Mouse (Mus musculus) midbrain, embryonic 15.5 days (tissue): ENCODE measurements around the gene Dpp4. TPM values are rescaled to one million over a fixed set of nuclear protein-coding genes. Genes with fewer than 3 reads are reported as not detected.

Source experiments
- ATAC-seq: fragments of 200-750 bp; cut with Nextera tagmentation; replicated peaks from 2 replicates; pipeline ENCODE4 v1.8.0; 2017; ENCODE audit warnings: moderate TSS enrichment
- H3K27ac ChIP-seq: fragments of 300-500 bp; sonication (generic); 2 replicates; pipeline ENCODE4 v1.5.1; 2015; ENCODE audit warnings: mild to moderate bottlenecking, inconsistent platforms
- H3K27me3 ChIP-seq: fragments of 300-500 bp; sonication (generic); replicated peaks from 2 replicates; pipeline ENCODE4 v1.6.1; 2015; ENCODE audit warnings: inconsistent platforms
- H3K36me3 ChIP-seq: fragments of 300-500 bp; sonication (generic); replicated peaks from 2 replicates; pipeline ENCODE4 v1.6.1; 2015; ENCODE audit warnings: inconsistent platforms
- H3K4me1 ChIP-seq: fragments of 300-500 bp; sonication (generic); 2 replicates; pipeline ENCODE4 v1.6.1; 2015; ENCODE audit warnings: inconsistent platforms
- H3K4me2 ChIP-seq: fragments of 300-500 bp; sonication (generic); 2 replicates; pipeline ENCODE4 v1.6.1; 2015; ENCODE audit warnings: inconsistent platforms, mild to moderate bottlenecking, moderate library complexity
- H3K4me3 ChIP-seq: fragments of 300-500 bp; sonication (generic); 2 replicates; pipeline ENCODE4 v1.5.1; 2015; ENCODE audit warnings: mild to moderate bottlenecking, inconsistent platforms
- H3K9ac ChIP-seq: fragments of 300-500 bp; sonication (generic); 2 replicates; pipeline ENCODE4 v1.6.1; 2015; ENCODE audit warnings: mild to moderate bottlenecking, inconsistent platforms
- H3K9me3 ChIP-seq: fragments of 300-500 bp; sonication (generic); 2 replicates; pipeline ENCODE4 v1.6.1; 2016; ENCODE audit warnings: inconsistent platforms
- WGBS: fragments of 180-500 bp; shearing (Covaris S2); methylation state at CpG from one replicate; pipeline ENCODE4 v1.1.7; 2015; ENCODE audit warnings: mixed read lengths; 5-methylcytosine and 5-hydroxymethylcytosine counted together
- polyA plus RNA-seq: library from polyadenylated mRNA; unstranded; fragments of >200 nt; fragmentation: Nextera tagmentation; extraction: Ambion mirVana; gene quantifications from 2 replicates; pipeline ENCODE4 v1.2.1, GENCODE M21; 2015

Gene Dpp4
- 2.6 and 3.8 TPM in 2 replicates for polyA plus RNA-seq

DNA sequence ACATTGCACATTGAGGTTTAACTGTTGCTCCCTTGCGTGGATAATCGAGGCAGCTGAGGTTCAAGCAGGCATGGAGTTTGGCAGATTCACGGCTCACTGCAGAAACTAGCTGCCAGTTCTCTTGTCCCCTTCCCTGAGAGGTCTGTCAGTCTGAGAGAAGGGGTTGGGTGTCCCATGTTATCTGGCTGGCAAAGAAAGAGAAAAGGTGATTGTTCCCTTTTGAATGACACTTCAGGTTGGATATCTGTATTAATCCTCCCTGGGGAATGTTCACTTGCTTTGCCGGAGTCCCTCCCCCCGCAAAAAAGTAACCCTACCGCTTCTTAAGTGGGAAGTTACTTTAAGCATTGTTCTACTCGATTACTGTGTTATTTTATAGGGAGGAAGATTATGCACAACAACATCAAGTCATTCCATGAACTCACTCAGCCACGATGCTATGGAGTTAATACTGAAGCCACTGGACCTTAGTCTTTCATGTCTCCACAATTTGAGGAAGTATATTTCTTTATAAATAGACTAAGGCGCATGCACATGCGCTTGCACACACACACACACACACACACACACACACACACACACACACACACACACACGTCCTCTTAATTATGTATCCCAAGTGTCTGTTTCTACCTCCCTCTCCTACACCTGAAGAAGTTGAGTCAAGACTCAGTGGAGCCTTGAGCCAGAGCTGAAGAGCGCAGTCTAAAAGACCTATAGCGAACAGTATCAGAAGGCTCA lies at the start of gene Dpp4:
TSS of gene Dpp4 (minus strand) at position 151 of the 741 bp plus-strand sequence.
- Histone ChIP-seq H3K4me2 (peak within 1 kb of the TSS; percentile 85), H3K27me3 (peaks cover 14% of the 10 kb centered on the region; the same call in 1 of the 2 replicates), H3K9ac (peak within 1 kb of the TSS; percentile 32; the same call in 1 of the 2 replicates), H3K4me3 (peak within 1 kb of the TSS; percentile 39), H3K27ac (no peak within 1 kb of the TSS), H3K4me1 (peaks cover 10% of the 10 kb centered on the region), H3K36me3 (no peaks in the 10 kb centered on the region), H3K9me3 (no peaks in the 10 kb centered on the region)
- WGBS: 47% methylated on average over 13 of the region's 13 CpGs
- ATAC-seq: no peak

DNA sequence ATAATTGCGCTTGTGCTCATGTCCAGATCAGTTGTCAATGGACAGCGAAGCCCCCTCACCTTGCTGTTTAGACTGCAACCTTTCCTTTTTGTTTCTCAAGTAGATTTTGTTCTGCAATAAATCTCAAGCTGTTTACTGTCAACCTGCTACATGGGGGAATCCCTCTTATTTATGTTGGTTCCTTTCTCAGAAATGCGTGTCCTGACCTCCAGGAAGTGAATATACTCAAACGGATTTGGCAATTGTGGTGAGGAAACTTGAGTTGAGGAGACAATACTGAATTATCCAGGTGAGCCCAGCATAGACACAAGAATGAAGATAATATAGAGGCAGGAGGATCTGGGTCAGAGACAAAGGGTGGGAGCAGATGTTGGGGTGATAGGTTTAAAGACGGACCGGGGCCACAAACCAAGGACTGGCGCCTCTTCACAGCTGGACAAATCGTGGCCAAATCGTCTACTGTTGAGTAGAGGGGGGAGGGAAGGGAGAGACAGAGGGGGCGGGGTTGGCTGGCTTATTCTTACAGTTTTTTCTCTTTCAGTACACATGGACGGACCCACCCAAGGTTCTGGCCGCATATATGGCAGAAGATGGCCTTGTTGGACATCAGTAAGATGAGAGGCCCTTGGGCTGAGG lies 48.9 kb upstream of the Dpp4 start:
- Histone ChIP-seq H3K36me3 (no peaks in the 10 kb centered on the region), H3K4me1 (no peaks in the 10 kb centered on the region), H3K9ac (no peak overlapping the region), H3K27ac (no peak overlapping the region), H3K4me2 (no peak overlapping the region), H3K4me3 (no peak overlapping the region), H3K9me3 (no peaks in the 10 kb centered on the region), H3K27me3 (no peaks in the 10 kb centered on the region)
- 90% methylated on average over 12 of the region's 12 CpGs for WGBS
- no peak for ATAC-seq

DNA sequence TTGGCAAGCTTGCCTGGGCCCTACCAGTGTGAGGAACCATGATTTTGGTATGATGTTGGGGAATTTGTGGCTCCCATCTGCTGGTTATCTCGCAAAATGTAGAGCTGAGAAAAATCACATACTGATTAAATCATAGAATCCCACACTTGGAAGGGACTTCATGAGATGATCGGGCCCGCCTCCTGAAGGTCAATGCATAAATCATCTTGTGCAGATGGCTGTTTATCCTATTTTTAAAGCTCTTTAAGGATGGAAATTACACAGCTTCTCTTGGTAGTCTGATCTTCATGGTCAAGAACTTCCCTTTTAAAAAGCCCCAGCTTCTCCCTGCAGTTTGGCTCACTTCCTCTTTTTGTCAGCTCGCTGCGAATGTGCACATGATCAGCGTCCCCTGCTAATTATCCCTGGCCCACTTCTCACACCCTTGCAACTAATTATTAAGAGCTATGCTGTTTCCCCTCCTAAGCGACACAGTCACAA lies 48.2 kb upstream of the Dpp4 start:
- Histone ChIP-seq H3K9ac (no peak overlapping the region), H3K4me1 (no peaks in the 10 kb centered on the region), H3K27ac (no peak overlapping the region), H3K36me3 (no peaks in the 10 kb centered on the region), H3K4me2 (no peak overlapping the region), H3K27me3 (no peaks in the 10 kb centered on the region), H3K9me3 (no peaks in the 10 kb centered on the region), H3K4me3 (no peak overlapping the region)
- 81% methylated on average over 7 of the region's 7 CpGs for WGBS
- ATAC-seq: no peak

DNA sequence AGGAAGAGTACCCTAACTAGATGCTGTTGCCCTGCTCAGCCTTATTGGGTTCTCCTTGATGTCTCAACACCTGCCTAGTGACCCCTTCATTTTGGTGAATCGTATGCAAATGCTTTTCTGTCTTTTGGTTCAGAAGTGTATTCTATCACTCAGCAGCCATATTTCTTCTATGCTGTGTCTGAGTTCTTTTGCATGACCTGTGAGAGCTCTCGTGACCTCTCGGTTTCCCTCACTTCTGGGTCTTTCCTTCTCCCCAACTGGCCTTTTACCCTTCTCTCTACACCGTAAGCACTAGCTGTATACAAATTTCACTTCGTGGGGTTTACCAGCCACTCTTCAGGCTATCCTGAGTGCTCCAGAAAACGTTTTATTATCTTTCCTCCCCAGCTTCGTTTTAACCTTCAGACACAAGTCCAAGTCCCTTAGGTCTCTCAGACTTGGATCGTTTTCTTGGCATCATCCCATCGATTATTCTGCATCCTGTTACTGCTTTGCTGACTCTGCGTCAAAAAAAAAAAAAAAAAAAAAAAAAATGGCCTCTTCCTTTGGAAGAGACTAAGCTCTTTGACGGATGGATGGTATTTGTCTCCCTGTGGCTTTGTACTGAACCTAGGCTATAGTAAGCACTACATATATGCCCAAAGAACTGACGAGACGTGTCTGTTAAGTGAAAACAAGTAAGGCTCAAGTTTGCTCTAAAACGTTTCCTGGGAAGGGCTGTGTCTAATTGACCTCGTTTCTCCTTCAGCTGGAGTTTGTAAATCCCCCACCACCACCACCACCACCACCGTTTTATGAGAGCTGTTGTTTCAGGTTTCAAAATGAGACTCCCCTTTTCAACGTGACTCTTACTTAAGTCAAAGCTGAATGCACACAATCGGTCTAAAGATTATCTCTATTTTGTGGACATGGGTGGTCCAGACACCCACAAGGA lies 47.5 kb upstream of the Dpp4 start:
- Histone ChIP-seq H3K9me3 (no peaks in the 10 kb centered on the region), H3K9ac (no peak overlapping the region), H3K4me2 (no peak overlapping the region), H3K36me3 (no peaks in the 10 kb centered on the region), H3K4me3 (no peak overlapping the region), H3K27ac (no peak overlapping the region), H3K4me1 (no peaks in the 10 kb centered on the region), H3K27me3 (no peaks in the 10 kb centered on the region)
- WGBS: 72% methylated on average over 18 of the region's 18 CpGs
- no peak for ATAC-seq

DNA sequence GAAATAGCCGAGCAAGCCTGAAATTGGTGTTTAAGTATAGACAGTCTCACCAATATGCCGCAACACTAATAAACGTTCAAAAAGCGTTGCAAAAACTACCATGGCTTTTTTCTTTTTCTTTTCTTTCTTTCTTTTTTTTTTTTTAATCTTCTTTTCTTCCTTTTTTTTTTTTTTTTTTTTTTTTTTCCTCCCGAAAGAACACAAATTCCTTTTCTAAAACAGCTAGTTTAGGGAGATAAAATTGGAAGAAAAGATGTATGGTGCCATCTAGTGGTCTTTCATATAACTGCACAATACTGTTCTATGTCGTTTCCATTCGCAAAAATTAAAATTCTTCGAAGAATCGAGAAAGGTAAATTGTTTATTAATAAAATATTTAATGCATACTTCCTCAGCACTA lies 46.0 kb upstream of the Dpp4 start:
- no peak for ATAC-seq
- Histone ChIP-seq H3K4me1 (no peaks in the 10 kb centered on the region), H3K27me3 (no peaks in the 10 kb centered on the region), H3K4me3 (no peak overlapping the region), H3K9ac (no peak overlapping the region), H3K4me2 (no peak overlapping the region), H3K9me3 (no peaks in the 10 kb centered on the region), H3K36me3 (no peaks in the 10 kb centered on the region), H3K27ac (no peak overlapping the region)
- WGBS: 39% methylated on average over 9 of the region's 9 CpGs

DNA sequence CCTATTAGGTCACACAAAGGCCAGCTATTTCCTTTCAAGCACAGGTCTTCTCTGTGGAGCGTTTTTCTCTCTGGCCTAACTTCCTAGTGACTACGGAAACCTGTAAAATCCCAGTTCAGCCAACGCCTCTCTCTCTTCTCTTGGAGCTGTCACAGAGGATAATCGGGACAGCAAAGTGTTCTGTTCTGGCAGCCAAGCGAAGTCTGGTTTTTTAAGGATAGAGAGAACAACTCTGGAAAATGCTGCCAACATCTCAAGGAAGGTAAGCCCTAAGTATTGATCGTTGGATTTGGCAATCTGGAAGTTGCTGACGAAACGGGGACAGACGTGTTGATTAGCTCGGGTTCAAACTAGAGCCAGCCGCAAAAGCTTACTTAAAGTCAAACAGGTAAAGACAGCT lies 43.0 kb upstream of the Dpp4 start:
- 90% methylated on average over 11 of the region's 11 CpGs for WGBS

DNA sequence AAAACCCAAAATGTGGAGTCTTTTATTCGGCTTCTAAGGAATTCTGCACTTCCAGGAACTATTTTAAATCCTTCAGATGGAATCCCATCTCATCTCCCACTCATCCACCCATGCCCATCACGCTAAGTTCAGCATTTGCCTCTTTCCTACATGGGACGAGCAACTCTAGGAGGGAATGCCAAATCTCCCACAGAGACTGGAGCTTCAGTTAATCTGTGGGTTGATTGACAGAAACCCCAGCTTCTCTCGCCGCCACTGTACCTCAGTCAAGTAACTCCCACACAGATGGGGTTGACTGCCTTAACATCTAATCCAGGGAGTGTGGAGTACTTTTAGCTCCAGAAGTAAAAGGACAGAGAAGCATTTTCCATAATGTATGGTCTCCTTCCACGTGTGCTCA lies 42.0 kb upstream of the Dpp4 start:
- 85% methylated on average over 6 of the region's 6 CpGs for WGBS
- no peak overlapping the region for H3K27ac ChIP-seq

More for the DNA sequence above, 43.0 kb upstream of the Dpp4 start:
- Histone ChIP-seq H3K4me2 (no peak overlapping the region), H3K27me3 (no peaks in the 10 kb centered on the region), H3K9me3 (no peaks in the 10 kb centered on the region), H3K4me1 (no peaks in the 10 kb centered on the region), H3K4me3 (no peak overlapping the region), H3K27ac (no peak overlapping the region), H3K36me3 (no peaks in the 10 kb centered on the region), H3K9ac (no peak overlapping the region)
- no peak for ATAC-seq

DNA sequence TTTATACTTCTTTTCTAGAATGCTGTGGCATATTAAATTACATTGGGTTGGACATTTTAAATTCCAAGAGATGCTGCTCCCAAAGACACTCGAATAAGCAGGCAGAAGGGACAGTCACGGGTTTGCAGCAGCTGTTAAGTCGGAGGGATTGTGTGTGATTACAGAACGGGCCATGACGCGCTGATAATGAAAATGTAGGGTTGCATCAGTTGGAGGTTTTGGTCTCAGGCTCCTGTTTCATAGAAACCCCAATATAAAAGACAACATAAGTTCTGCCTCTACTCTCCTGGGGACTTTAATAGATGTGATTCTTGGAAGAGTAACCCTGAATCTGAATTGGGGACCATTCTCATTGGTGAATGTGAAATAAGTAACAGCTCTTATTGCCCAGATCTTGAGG lies 38.3 kb upstream of the Dpp4 start:
- H3K36me3 ChIP-seq: no peaks in the 10 kb centered on the region
- 88% methylated on average over 6 of the region's 6 CpGs for WGBS
- no peaks in the 10 kb centered on the region for H3K4me1 ChIP-seq
- no peaks in the 10 kb centered on the region for H3K27me3 ChIP-seq
- no peak overlapping the region for H3K9ac ChIP-seq
- H3K4me3 ChIP-seq: no peak overlapping the region
- H3K9me3 ChIP-seq: no peaks in the 10 kb centered on the region
- no peak overlapping the region for H3K4me2 ChIP-seq
- no peak for ATAC-seq
- H3K27ac ChIP-seq: no peak overlapping the region

More for the DNA sequence above, 42.0 kb upstream of the Dpp4 start:
- H3K36me3 ChIP-seq: no peaks in the 10 kb centered on the region
- no peak for ATAC-seq
- no peak overlapping the region for H3K4me3 ChIP-seq
- no peaks in the 10 kb centered on the region for H3K27me3 ChIP-seq
- H3K4me1 ChIP-seq: no peaks in the 10 kb centered on the region
- H3K9me3 ChIP-seq: no peaks in the 10 kb centered on the region
- no peak overlapping the region for H3K9ac ChIP-seq
- H3K4me2 ChIP-seq: no peak overlapping the region

DNA sequence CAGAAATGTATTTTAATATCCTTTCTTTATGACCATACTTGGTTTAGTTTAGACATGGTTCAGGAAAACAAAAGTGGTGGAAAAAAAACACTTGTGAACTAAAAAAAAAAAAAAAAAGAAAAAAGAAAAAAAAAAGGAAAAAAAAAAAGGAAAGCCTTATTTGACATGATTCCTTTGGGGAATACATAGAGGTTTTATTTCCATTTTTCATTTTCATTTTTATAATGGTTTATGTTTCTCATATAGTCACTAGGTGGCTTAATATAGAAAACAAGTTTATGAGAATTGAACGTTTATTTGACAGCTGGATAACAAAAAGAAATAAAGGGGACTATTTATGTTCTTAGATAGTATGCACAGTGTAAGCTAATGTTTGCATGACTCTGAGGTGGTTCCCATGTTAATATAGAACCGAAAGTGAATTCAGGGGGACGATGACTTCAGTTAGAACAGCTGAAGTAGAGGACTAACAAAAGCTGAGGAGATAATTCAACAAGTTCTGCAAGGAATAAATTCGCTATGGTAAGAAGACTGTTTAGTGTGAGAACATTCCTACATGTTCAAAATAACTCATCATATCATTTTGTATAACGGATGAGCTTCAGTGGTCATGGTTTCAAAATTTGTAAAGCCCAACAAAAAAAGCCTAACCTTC lies 37.8 kb upstream of the Dpp4 start:
- Histone ChIP-seq H3K4me2 (no peak overlapping the region), H3K27ac (no peak overlapping the region), H3K9ac (no peak overlapping the region), H3K9me3 (no peaks in the 10 kb centered on the region), H3K4me3 (no peak overlapping the region), H3K4me1 (no peaks in the 10 kb centered on the region), H3K27me3 (no peaks in the 10 kb centered on the region), H3K36me3 (no peaks in the 10 kb centered on the region)
- no peak for ATAC-seq
- WGBS: 85% methylated on average over 5 of the region's 5 CpGs

DNA sequence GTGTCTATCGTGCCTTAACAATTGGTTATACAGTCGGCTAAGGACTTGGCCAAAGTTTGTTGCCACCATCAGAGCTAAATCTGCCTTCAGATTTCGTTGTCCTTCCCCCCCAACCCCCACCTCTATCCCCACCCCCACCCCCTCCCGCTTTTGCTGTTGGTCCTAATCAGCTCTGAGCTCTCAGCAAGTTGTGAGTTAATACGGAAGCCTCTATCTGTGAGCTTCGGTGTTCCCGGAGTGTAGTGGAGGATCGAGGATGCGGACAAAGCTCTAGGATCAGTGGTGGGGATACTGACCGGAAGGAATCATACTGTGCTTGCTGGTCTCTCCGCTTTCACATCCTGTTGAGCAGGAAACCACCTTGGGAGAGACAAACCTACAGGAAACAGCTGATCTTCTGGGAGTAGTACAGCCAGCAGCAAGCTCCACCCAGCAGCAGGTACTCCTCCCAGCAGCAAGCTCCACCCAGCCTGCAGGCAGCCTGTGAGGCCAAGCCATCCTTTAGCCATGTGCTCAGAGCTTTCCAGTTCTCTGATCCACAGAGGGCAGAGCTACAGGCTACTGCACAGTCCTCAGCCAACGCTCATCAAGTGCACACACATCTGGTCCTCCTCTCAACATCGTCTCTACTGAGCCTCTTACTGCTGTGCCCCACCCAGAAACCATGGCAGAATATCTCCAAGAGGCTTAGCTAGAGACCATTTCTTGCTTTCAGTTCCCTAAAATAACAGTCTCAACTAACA lies 28.9 kb upstream of the Dpp4 start:
- Histone ChIP-seq H3K27ac (no peak overlapping the region), H3K36me3 (no peaks in the 10 kb centered on the region), H3K27me3 (no peaks in the 10 kb centered on the region), H3K4me2 (no peak overlapping the region), H3K4me1 (no peaks in the 10 kb centered on the region), H3K9ac (no peak overlapping the region), H3K9me3 (no peaks in the 10 kb centered on the region), H3K4me3 (no peak overlapping the region)
- WGBS: 68% methylated on average over 13 of the region's 13 CpGs
- no peak for ATAC-seq

DNA sequence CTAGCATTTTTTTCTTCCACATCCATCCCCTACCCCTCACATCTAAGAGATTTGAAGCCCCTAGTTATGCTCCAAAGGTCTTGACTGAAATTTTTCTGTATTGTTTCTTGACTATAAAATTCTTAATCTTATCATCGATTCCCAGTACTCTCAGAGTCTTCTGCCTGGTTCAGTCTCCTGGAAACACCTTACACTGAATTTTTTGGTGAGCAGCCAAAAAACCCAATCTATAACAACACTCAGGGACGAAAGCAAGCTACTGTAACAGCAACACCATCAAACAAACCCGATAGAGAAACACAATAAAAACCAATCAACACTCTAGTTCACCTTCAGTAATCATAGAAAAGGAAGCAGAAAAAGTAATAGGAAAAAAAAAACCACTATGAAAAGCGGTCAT lies 28.1 kb upstream of the Dpp4 start:
- ATAC-seq: no peak
- no peaks in the 10 kb centered on the region for H3K9me3 ChIP-seq
- H3K27ac ChIP-seq: no peak overlapping the region
- H3K4me1 ChIP-seq: no peaks in the 10 kb centered on the region
- no peak overlapping the region for H3K4me2 ChIP-seq
- WGBS: 82% methylated on average over 4 of the region's 4 CpGs
- no peak overlapping the region for H3K4me3 ChIP-seq
- no peak overlapping the region for H3K9ac ChIP-seq
- no peaks in the 10 kb centered on the region for H3K36me3 ChIP-seq
- no peaks in the 10 kb centered on the region for H3K27me3 ChIP-seq
